Mouse (Mus musculus) neural tube, embryonic 14.5 days (tissue): ENCODE results near the gene Relch. TPM values are rescaled to one million over a fixed set of nuclear protein-coding genes. Genes with fewer than 3 reads are reported as not detected.

Source experiments
- ATAC-seq: fragments of 200-750 bp; cut with Nextera tagmentation; 2 replicates; pipeline ENCODE4 v1.8.0; 2017; ENCODE audit warnings: low read depth, mild to moderate bottlenecking, moderate TSS enrichment, moderate library complexity
- H3K27ac ChIP-seq: fragments of 300-500 bp; sonication (generic); 2 replicates; pipeline ENCODE4 v1.5.1; 2014; ENCODE audit warnings: low read depth, mild to moderate bottlenecking, control low read depth, low read length, moderate library complexity, mixed read lengths
- H3K27me3 ChIP-seq: fragments of 300-500 bp; sonication (generic); 2 replicates; pipeline ENCODE4 v1.6.1; 2014; ENCODE audit warnings: low read length; ENCODE audit not compliant: control insufficient read depth, insufficient read depth
- H3K36me3 ChIP-seq: fragments of 300-500 bp; sonication (generic); 2 replicates; pipeline ENCODE4 v1.6.1; 2014; ENCODE audit warnings: low read length, mixed read lengths; ENCODE audit not compliant: control insufficient read depth, insufficient read depth
- H3K4me1 ChIP-seq: fragments of 300-500 bp; sonication (generic); 2 replicates; pipeline ENCODE4 v1.6.1; 2014; ENCODE audit warnings: low read length; ENCODE audit not compliant: control insufficient read depth, insufficient read depth
- H3K4me2 ChIP-seq: fragments of 300-500 bp; sonication (generic); 2 replicates; pipeline ENCODE4 v1.6.1; 2014; ENCODE audit warnings: mild to moderate bottlenecking, low read depth, low read length, control low read depth
- H3K4me3 ChIP-seq: fragments of 300-500 bp; sonication (generic); 2 replicates; pipeline ENCODE4 v1.5.1; 2014; ENCODE audit warnings: low read depth, low read length, control low read depth, mixed read lengths
- H3K9ac ChIP-seq: fragments of 300-500 bp; sonication (generic); replicated peaks from 2 replicates; pipeline ENCODE4 v1.6.1; 2014; ENCODE audit warnings: low read depth, mild to moderate bottlenecking, control low read depth, low read length, mixed read lengths
- H3K9me3 ChIP-seq: fragments of 300-500 bp; sonication (generic); 2 replicates; pipeline ENCODE4 v1.6.1; 2016; ENCODE audit warnings: low read length; ENCODE audit not compliant: control insufficient read depth
- WGBS: fragments of 180-500 bp; shearing (Covaris S2); extraction: QIAGEN DNeasy Blood & Tissue Kit; methylation state at CpG from one replicate; pipeline ENCODE4 v1.1.7; 2014; 5-methylcytosine and 5-hydroxymethylcytosine counted together
- polyA plus RNA-seq: library from polyadenylated mRNA; unstranded; fragments of >200 nt; fragmentation: Nextera tagmentation; extraction: Ambion mirVana; gene quantifications from 2 replicates; pipeline ENCODE4 v1.2.1, GENCODE M21; 2014

Relch gene
- polyA plus RNA-seq, 1 experiment from 2014 or later = 56.5 TPM

DNA sequence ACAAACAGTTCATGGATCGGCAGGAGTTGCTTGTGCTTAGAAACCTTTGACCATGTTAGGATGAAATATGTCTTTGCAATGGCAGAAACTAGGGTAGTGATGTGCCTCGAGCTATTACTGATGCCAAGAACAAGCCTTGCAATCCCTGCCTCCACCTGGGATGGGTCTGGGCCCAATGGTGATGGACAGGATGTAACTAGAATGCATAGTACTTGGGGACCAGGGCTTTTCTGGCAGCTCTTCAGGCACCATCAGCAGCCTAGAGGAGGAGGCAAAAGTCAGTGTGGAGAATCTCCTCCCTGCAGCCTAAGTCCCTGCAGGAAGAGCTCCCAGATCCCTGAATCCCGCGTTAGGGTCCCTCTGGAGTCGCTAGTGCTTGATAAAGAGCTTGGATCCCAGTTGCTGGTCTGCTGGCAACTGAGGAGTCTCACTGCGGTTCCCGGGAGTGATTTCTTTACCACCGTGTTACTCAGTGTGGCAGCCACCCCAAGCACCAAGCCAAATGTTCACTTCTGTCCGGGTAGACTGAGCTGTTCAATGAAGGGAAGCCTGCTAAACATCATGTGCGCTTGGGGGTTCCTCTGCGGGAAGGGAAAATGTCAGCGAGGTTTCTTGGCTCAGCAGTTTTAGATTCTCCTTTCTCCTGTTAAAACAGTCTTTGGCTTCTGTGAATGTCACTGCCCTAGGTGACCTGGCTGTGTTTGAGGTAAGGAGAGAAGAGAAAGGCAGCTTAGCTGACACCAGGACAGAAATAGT lies 117.9 kb downstream of the Relch start:
- no peak overlapping the region for H3K27ac ChIP-seq
- 35% methylated on average over 12 of the region's 12 CpGs for WGBS

DNA sequence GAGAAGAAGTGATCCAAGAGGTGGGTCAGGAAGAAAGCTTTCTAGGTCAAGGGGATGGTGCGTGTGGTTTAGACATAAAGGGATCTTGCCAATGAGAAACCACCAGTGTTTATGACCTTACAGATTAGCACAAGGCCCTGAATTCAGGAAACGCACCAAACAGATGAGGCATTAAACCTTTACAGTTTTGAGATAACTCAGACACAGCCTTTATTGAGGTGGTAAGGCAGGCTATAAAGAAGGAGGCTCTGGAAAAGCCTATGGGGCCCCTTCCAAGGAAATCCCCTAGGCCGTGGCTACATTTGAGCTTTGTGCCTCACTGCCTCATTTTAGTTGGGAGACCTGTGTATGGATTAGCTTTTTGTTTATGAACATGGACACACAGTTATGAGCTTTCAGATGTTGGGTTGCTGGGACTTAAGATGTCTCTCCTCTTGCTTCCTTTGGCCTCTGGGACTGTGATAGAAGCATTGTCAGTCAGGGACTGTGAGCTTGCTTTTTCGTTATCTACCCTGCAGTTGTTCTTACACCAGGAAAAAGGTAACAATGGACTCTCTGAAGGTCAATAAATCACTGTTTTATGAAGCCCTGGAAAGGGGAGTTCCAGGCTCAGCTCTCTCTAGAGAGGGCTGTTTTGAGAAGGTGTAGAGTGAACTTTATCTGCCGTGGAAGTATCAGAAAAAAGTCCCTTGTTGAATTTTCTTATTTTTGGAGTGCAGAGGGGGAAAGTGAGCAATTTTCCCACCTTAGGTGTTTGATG lies 120.8 kb downstream of the Relch start:
- H3K4me3 ChIP-seq = no peak overlapping the region
- WGBS = 38% methylated on average over 5 of the region's 5 CpGs
- no peaks in the 10 kb centered on the region for H3K4me1 ChIP-seq
- no peak overlapping the region for H3K9ac ChIP-seq
- no peaks in the 10 kb centered on the region for H3K36me3 ChIP-seq
- H3K27ac ChIP-seq = no peak overlapping the region
- H3K27me3 ChIP-seq = 0 out of 2 replicates have a peak, but pooled peaks cover 6% of the 10 kb centered on the region
- no peaks in the 10 kb centered on the region for H3K9me3 ChIP-seq
- no peak overlapping the region for H3K4me2 ChIP-seq
- no peak for ATAC-seq

More for the DNA sequence above, 117.9 kb downstream of the Relch start:
- no peaks in the 10 kb centered on the region for H3K9me3 ChIP-seq
- no peak overlapping the region for H3K4me3 ChIP-seq
- H3K9ac ChIP-seq = no peak overlapping the region
- no peaks in the 10 kb centered on the region for H3K4me1 ChIP-seq
- H3K4me2 ChIP-seq = peak overlapping the region; percentile 92; the same call in 1 of the 2 replicates
- 0 out of 2 replicates have a peak, but pooled peaks cover 6% of the 10 kb centered on the region for H3K27me3 ChIP-seq
- no peaks in the 10 kb centered on the region for H3K36me3 ChIP-seq
- no peak for ATAC-seq

DNA sequence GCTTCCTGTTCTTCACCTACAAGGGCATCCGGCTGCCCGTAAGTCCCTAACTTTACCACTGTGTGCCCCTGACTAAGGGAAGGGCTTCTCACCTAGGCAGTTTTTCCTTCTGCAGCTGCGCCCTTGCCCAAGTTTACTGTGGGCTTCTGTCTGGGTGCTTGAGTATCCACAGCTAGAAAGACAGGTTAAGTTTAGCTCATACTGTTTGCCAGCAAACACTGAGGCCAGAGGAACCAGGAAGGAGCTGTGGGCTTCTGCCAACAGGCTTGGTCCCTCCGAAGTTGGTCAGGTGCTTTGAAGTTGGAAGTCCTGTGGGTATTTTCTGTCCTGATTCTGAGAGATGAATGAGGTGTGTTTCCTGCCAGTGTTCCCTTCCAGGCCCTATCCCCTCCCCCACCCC lies 121.5 kb downstream of the Relch start:
- Histone ChIP-seq H3K4me2 (no peak overlapping the region), H3K36me3 (no peaks in the 10 kb centered on the region), H3K4me1 (no peaks in the 10 kb centered on the region), H3K9me3 (no peaks in the 10 kb centered on the region), H3K4me3 (no peak overlapping the region), H3K27me3 (0 out of 2 replicates have a peak, but pooled peaks cover 6% of the 10 kb centered on the region), H3K27ac (no peak overlapping the region), H3K9ac (no peak overlapping the region)
- ATAC-seq = no peak
- WGBS = 77% methylated on average over 4 of the region's 4 CpGs

DNA sequence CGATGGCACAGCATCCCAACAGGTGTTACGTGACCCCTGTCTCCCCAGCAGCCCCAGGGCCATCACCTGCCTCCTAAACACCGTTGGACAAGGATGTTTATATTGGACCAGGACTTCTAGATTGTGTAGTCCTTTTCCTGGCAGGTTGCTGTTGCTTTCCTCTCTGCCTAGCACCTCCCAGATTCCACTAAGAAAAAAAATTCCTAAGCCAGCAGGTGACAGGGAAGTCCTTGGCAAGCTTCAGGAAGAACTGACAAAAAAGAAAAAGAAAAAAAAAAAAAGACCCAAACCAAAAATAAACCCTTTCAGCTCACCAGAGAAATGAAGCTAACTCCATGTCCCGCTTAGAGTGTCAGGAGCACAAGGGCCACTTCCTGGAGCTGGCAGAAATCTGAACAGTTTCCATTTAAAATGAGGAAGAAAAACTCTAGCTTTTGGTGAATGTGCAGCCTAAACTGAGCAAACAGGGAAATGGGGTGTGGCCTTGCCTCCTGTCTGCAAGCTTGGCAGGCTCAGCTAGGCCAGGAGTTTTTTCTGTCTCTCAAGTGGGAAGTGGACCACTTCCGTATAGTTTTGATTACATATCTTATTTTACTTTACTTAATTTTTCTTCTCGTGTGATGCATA lies 123.2 kb downstream of the Relch start:
- no peak overlapping the region for H3K4me2 ChIP-seq
- H3K27ac ChIP-seq = no peak overlapping the region
- ATAC-seq = no peak
- H3K27me3 ChIP-seq = 0 out of 2 replicates have a peak, but pooled peaks cover under 1% of the 10 kb centered on the region
- no peak overlapping the region for H3K4me3 ChIP-seq
- H3K9ac ChIP-seq = no peak overlapping the region
- H3K36me3 ChIP-seq = no peaks in the 10 kb centered on the region
- WGBS = 80% methylated on average over 6 of the region's 6 CpGs
- H3K4me1 ChIP-seq = no peaks in the 10 kb centered on the region
- no peaks in the 10 kb centered on the region for H3K9me3 ChIP-seq

DNA sequence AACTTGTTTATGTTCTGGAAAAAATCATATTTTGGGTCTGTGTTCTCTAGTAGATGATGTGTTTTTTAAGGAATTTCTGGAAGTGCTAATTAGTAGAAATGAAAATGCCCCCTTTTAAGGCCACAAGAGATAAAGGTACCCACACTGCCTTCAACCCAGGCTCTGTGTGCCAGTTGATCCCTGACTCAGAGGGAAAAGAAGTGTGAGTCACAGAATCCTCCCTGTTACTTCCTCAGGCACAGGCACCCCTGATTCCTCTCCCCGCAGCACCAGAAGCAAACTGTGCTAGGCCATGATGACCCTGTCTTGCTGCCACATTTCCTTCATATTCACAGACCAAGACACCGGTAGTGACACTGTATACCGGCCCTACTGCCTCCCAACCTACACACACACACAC lies 126.4 kb downstream of the Relch start:
- Histone ChIP-seq H3K36me3 (no peaks in the 10 kb centered on the region), H3K4me2 (no peak overlapping the region), H3K4me3 (no peak overlapping the region), H3K27me3 (no peaks in the 10 kb centered on the region), H3K4me1 (no peaks in the 10 kb centered on the region), H3K9me3 (no peaks in the 10 kb centered on the region), H3K27ac (no peak overlapping the region), H3K9ac (no peak overlapping the region)
- no peak for ATAC-seq
- WGBS = 94% methylated on average over 3 of the region's 3 CpGs

DNA sequence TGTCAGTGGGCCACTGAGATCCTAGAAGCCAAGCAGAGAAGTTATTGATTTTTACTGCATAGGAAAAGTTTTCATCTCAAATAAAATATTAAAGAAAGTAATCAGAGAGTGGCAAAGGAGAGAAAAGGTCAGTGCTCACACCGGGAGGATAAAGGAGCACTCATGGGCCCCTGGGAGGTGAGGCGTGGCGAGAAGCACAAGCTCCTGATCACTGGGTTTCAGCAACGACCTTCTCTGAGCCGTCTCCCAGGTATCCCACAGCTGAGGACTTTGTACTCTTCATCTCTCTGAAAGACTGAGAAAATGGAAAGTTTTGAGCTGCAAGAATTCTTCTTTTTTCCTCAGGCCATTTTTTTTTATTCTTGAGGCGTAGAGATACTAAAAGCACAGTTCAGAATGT lies 131.0 kb downstream of the Relch start:
- Histone ChIP-seq H3K36me3 (no peaks in the 10 kb centered on the region), H3K4me1 (no peaks in the 10 kb centered on the region), H3K9me3 (no peaks in the 10 kb centered on the region), H3K4me2 (no peak overlapping the region), H3K4me3 (no peak overlapping the region), H3K9ac (no peak overlapping the region), H3K27me3 (no peaks in the 10 kb centered on the region), H3K27ac (no peak overlapping the region)
- 88% methylated on average over 6 of the region's 6 CpGs for WGBS
- ATAC-seq = no peak

DNA sequence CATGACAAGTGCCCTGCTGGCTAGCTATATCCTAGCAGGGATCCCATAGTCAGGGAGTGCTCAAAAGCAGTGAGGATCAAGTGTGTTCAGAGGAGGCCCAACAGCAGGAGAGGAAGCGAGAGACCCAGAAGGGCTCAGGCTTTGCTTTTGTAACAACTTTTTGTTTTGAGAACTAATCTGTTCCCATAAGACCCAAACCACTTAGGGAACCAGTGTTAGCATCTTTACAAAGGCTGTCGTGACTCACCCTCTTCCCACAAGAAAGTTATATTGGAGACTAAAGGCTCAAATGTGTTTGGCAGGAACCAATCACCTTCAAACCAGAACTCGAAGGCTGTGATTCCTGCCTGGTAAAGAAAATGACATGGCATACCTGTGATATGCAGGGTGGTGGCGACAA lies 132.0 kb downstream of the Relch start:
- H3K4me2 ChIP-seq = no peak overlapping the region
- H3K4me3 ChIP-seq = no peak overlapping the region
- no peaks in the 10 kb centered on the region for H3K36me3 ChIP-seq
- ATAC-seq = no peak
- H3K9me3 ChIP-seq = no peaks in the 10 kb centered on the region
- no peaks in the 10 kb centered on the region for H3K27me3 ChIP-seq
- no peaks in the 10 kb centered on the region for H3K4me1 ChIP-seq
- H3K9ac ChIP-seq = no peak overlapping the region
- WGBS = 86% methylated on average over 4 of the region's 4 CpGs
- H3K27ac ChIP-seq = no peak overlapping the region

DNA sequence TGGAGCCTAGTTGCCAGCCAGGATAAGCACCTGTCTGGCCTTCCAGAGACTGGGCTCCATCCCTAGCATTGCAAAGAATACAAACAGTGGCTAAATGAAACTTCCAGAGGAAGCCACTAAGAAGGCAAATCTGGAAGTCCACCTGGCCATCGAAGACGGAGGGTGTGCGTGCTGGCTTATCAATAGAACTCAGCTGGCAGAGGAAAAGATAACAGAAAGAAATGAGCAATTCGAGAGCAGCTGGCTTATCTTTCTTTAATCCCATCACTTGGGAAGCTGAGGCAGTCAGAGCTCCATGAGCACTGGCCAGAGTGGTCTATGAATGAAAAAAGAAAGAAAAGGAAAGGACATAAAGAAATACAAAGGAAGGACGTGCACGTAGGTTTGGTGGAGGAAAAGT lies 136.9 kb downstream of the Relch start:
- Histone ChIP-seq H3K27ac (no peak overlapping the region), H3K4me1 (no peaks in the 10 kb centered on the region), H3K36me3 (no peaks in the 10 kb centered on the region), H3K27me3 (no peaks in the 10 kb centered on the region), H3K9ac (no peak overlapping the region), H3K4me3 (no peak overlapping the region), H3K4me2 (no peak overlapping the region), H3K9me3 (no peaks in the 10 kb centered on the region)
- WGBS = 92% methylated on average over 6 of the region's 6 CpGs
- no peak for ATAC-seq

DNA sequence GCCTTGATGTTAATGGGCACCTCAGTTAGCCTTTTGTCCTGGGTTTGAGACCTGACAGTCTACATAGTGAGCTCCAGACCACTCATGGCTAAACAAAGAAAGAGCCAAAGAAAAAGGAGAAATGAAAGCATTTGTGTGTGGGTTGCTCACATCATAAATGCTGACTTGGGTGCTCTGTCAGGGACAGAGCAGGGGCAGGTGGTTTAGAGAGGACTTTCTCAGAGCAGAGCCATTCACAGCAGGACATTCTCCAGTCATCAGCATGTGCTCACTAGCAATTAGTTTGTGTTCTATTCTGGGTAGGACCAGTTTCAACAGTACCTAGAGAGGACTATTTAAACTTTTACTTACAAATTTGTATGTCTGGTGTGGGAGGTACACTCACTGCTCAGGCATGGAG lies 137.6 kb downstream of the Relch start:
- Histone ChIP-seq H3K4me3 (no peak overlapping the region), H3K27me3 (no peaks in the 10 kb centered on the region), H3K4me1 (no peaks in the 10 kb centered on the region), H3K36me3 (no peaks in the 10 kb centered on the region), H3K27ac (no peak overlapping the region), H3K4me2 (no peak overlapping the region), H3K9ac (no peak overlapping the region), H3K9me3 (no peaks in the 10 kb centered on the region)
- no peak for ATAC-seq
